8 mouse cellular contexts compared by ENCODE assay signal in genomic region chr2:170877515-170877914, GRCm38 (mm10).
DNase-seq lines count a peak whose midpoint lies in the region; ATAC-seq lines count a peak whose summit lies in the region.

No protein-coding gene starts in this region.

- peak; percentile 84 for DNase-seq in NIH3T3 (ENCODE audit: low read depth)
- DNase-seq in cerebellum, adult 8-10 months: peak; percentile 75
- DNase-seq in layer of hippocampus, adult 9-11 months: peak; percentile 60
- DNase-seq in lung, postnatal 25 days (ENCODE audit: low spot score): peak; percentile 85
- DNase-seq in right cerebral cortex, adult 18-20 months: peak; percentile 83
- peak; percentile 87 for DNase-seq in urinary bladder, postnatal 14 days (ENCODE audit: low spot score)

- no peaks in the 10 kb centered on the region for H3K27me3 ChIP-seq in hindbrain, embryonic 12.5 days

- peak; percentile 76 for ATAC-seq in frontal cortex, adult (ENCODE audit: low TSS enrichment)
- ATAC-seq in hindbrain, embryonic 12.5 days (ENCODE audit: low FRiP score): peak; percentile 62

- no peak overlapping the region for H3K9ac ChIP-seq in hindbrain, embryonic 12.5 days

- no peaks in the 10 kb centered on the region for H3K36me3 ChIP-seq in hindbrain, embryonic 12.5 days

- H3K4me3 ChIP-seq in hindbrain, embryonic 12.5 days: no peak overlapping the region

- peaks cover 15% of the 10 kb centered on the region for H3K4me1 ChIP-seq in hindbrain, embryonic 12.5 days

- no peak overlapping the region for H3K4me2 ChIP-seq in hindbrain, embryonic 12.5 days (replicated peaks)

- H3K27ac ChIP-seq in hindbrain, embryonic 12.5 days: no peak overlapping the region

- under 1% methylated on average over 4 of the region's 4 CpGs for WGBS in hindbrain, embryonic 12.5 days

- H3K9me3 ChIP-seq in hindbrain, embryonic 12.5 days (replicated peaks): no peaks in the 10 kb centered on the region
